Mouse (Mus musculus) cortical plate, adult 2 months (tissue): ENCODE data around the gene Prr14.

Experiments
- CTCF ChIP-seq: fragments of 200-500 bp; IDR thresholded peaks from 2 replicates; pipeline ENCODE4 v1.5.1; 2011; ENCODE audit warnings: mild to moderate bottlenecking, control low read depth, low read length; ENCODE audit not compliant: insufficient read depth; ENCODE audit errors: extremely low read depth
- POLR2A ChIP-seq: fragments of 200-500 bp; IDR thresholded peaks from 2 replicates; pipeline ENCODE4 v1.6.1; 2011; ENCODE audit warnings: mild to moderate bottlenecking, low read length, control low read depth; ENCODE audit not compliant: insufficient read depth; ENCODE audit errors: extremely low read depth

- no peak for TF ChIP-seq POLR2A
- TF ChIP-seq CTCF = no peak
Observed at GRCm38 (mm10) chr7:127470011-127470715, 10.8 kb downstream of the Prr14 start.
